16 mouse cellular contexts compared by ENCODE assay signal in the genomic region with DNA sequence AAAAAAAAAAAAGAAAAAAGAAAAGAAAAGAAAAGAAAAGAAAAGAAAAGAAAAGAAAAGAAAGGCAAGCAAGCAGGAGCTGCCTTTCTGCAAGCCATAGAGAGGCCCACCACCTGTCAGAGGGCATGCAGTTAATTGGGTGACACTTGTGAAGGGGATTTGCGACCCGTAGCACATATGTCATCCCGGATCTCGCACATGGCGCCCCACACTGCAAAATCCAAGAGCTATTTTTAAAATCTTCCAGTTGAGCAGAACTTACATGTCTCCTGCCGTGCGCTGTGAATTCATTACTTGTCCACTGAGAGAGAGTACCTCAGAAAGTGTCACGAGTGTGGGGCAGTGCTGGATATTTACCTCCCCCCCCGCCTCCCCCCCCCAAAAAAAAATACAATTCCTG. TPM values are rescaled to one million over a fixed set of nuclear protein-coding genes. Genes with fewer than 3 reads are reported as not detected.
DNase-seq lines count a peak whose midpoint lies in the region; ATAC-seq and TF ChIP-seq lines count a peak whose summit lies in the region.
"Had no signal": no experiment of that assay in that cellular context is flagged by ENCODE, and none has a peak within 500 bp of the region (broad histone marks: within the 10 kb centered on the region; RNA-seq: fewer than 3 reads in every experiment).

No protein-coding gene starts in this region.

- H3K4me2 ChIP-seq in kidney, postnatal 0 days (ENCODE audit: low read length), result 0 out of 2 replicates have a peak overlapping the region, but pooled peaks have one; percentile 2
- no peak overlapping the region for H3K4me2 ChIP-seq in limb, embryonic 14.5 days (replicated peaks; ENCODE audit: low read depth, low read length, severe bottlenecking)
- no peak overlapping the region for H3K4me2 ChIP-seq in intestine, postnatal 0 days (replicated peaks; ENCODE audit: low read depth)
- H3K4me2 ChIP-seq: heart, embryonic 12.5 days; hindbrain, embryonic 12.5 days; lung, embryonic 14.5 days had no signal

- no peak for ATAC-seq in kidney, postnatal 0 days (replicated peaks; ENCODE audit: low FRiP score, low read depth)
- ATAC-seq in limb, embryonic 14.5 days (ENCODE audit: low FRiP score, low read depth), result peak; percentile 80
- ATAC-seq in intestine, postnatal 0 days, result no peak

- H3K9ac ChIP-seq in kidney, postnatal 0 days (ENCODE audit: low read depth, low read length), result no peak overlapping the region
- no peak overlapping the region for H3K9ac ChIP-seq in limb, embryonic 14.5 days (ENCODE audit: low read depth, low read length, severe bottlenecking)
- H3K9ac ChIP-seq in intestine, postnatal 0 days (ENCODE audit: low read depth, low read length), result no peak overlapping the region
- H3K9ac ChIP-seq: heart, embryonic 12.5 days; hindbrain, embryonic 12.5 days; lung, embryonic 14.5 days had no signal

- TF ChIP-seq CTCF in cerebellum, adult 2 months (IDR thresholded peaks at IDR 0.05; ENCODE audit: borderline replicate concordance, insufficient read depth, low read depth, low read length), result no peak
- TF ChIP-seq CTCF in kidney, postnatal 0 days (IDR thresholded peaks at IDR 0.05; ENCODE audit: low read depth), result no peak
- no peak for TF ChIP-seq CTCF in intestine, postnatal 0 days (IDR thresholded peaks at IDR 0.05; ENCODE audit: low read depth)

- DNase-seq in cerebellum, postnatal 14 days, result peak; percentile 35 to 49
- DNase-seq in cerebellum, adult 2 months, result no peak
- no peak for DNase-seq in kidney, postnatal 0 days (ENCODE audit: low spot score)
- DNase-seq in kidney, postnatal 25 days, result no peak
- DNase-seq in limb, embryonic 14.5 days (ENCODE audit: low spot score), result no peak
- DNase-seq in retina, embryonic 14.5 days (ENCODE audit: low spot score), result peak; percentile 57
- DNase-seq in ovary, postnatal 36 days (ENCODE audit: low spot score), result no peak
- DNase-seq: cerebellum, adult 8-10 months; gastrocnemius, postnatal 14 days; kidney, adult 9 months; lung, embryonic 14.5 days; right cerebral cortex, adult 18-20 months; thymus, postnatal 4 days had no signal

- no peaks in the 10 kb centered on the region for H3K27me3 ChIP-seq in cerebellum, adult 2 months (ENCODE audit: control insufficient read depth, insufficient read depth, low read length)
- H3K27me3 ChIP-seq in kidney, postnatal 0 days (ENCODE audit: insufficient read depth, low read length), result no peaks in the 10 kb centered on the region
- H3K27me3 ChIP-seq in limb, embryonic 14.5 days (ENCODE audit: control insufficient read depth, insufficient read depth, low read length), result no peaks in the 10 kb centered on the region
- no peaks in the 10 kb centered on the region for H3K27me3 ChIP-seq in intestine, postnatal 0 days (replicated peaks; ENCODE audit: control insufficient read depth, insufficient read depth, low read length)
- H3K27me3 ChIP-seq: heart, embryonic 12.5 days; hindbrain, embryonic 12.5 days had no signal

- no peaks in the 10 kb centered on the region for H3K36me3 ChIP-seq in kidney, postnatal 0 days (ENCODE audit: insufficient read depth, low read length)
- H3K36me3 ChIP-seq in limb, embryonic 14.5 days (ENCODE audit: control insufficient read depth, insufficient read depth, low read length), result no peaks in the 10 kb centered on the region
- no peaks in the 10 kb centered on the region for H3K36me3 ChIP-seq in intestine, postnatal 0 days (ENCODE audit: control insufficient read depth, insufficient read depth)
- H3K36me3 ChIP-seq: hindbrain, embryonic 12.5 days had no signal

- H3K4me3 ChIP-seq in cerebellum, adult 2 months (replicated peaks; ENCODE audit: insufficient read depth, low read depth, low read length), result no peak overlapping the region
- no peak overlapping the region for H3K4me3 ChIP-seq in kidney, postnatal 0 days (replicated peaks; ENCODE audit: low read depth, low read length)
- H3K4me3 ChIP-seq in limb, embryonic 14.5 days (replicated peaks; ENCODE audit: low read length), result no peak overlapping the region
- no peak overlapping the region for H3K4me3 ChIP-seq in intestine, postnatal 0 days (ENCODE audit: low read depth, low read length)
- H3K4me3 ChIP-seq: heart, embryonic 12.5 days; hindbrain, embryonic 12.5 days had no signal

- peaks cover 2% of the 10 kb centered on the region; the same call in 1 of the 2 replicates for H3K4me1 ChIP-seq in cerebellum, adult 2 months (ENCODE audit: control insufficient read depth, insufficient read depth, low read length)
- H3K4me1 ChIP-seq in kidney, postnatal 0 days (replicated peaks; ENCODE audit: insufficient read depth, low read length), result 0 out of 2 replicates have a peak, but pooled peaks cover 4% of the 10 kb centered on the region
- peaks cover 24% of the 10 kb centered on the region for H3K4me1 ChIP-seq in limb, embryonic 14.5 days (ENCODE audit: control insufficient read depth, insufficient read depth, low read length)
- no peaks in the 10 kb centered on the region; the same call in 1 of the 2 replicates for H3K4me1 ChIP-seq in intestine, postnatal 0 days (replicated peaks; ENCODE audit: control insufficient read depth, insufficient read depth, low read length)

- 19% methylated on average over 9 of the region's 9 CpGs for WGBS in cerebellum, adult 2 months
- WGBS in kidney, postnatal 0 days, result 44% methylated on average over 9 of the region's 9 CpGs
- WGBS in limb, embryonic 14.5 days, result 29% methylated on average over 9 of the region's 9 CpGs
- 91% methylated on average over 9 of the region's 9 CpGs for WGBS in intestine, postnatal 0 days

- no peak overlapping the region for H3K27ac ChIP-seq in cerebellum, adult 2 months (ENCODE audit: insufficient read depth, low read length)
- no peak overlapping the region for H3K27ac ChIP-seq in kidney, postnatal 0 days
- no peak overlapping the region for H3K27ac ChIP-seq in limb, embryonic 14.5 days (replicated peaks; ENCODE audit: low read depth, low read length)
- H3K27ac ChIP-seq in intestine, postnatal 0 days (ENCODE audit: low read depth, low read length), result no peak overlapping the region
- H3K27ac ChIP-seq: hindbrain, embryonic 12.5 days had no signal

- no peak for TF ChIP-seq POLR2A in cerebellum, adult 2 months (IDR thresholded peaks at IDR 0.05; ENCODE audit: borderline replicate concordance, insufficient read depth, low read length)
- no peak for TF ChIP-seq POLR2A in limb, embryonic 14.5 days (IDR thresholded peaks at IDR 0.05; ENCODE audit: borderline replicate concordance, extremely low read depth, insufficient read depth, insufficient read length)

- no peaks in the 10 kb centered on the region for H3K9me3 ChIP-seq in kidney, postnatal 0 days (replicated peaks; ENCODE audit: low read length)
- H3K9me3 ChIP-seq in limb, embryonic 14.5 days (ENCODE audit: control insufficient read depth, low read length), result no peaks in the 10 kb centered on the region
- no peaks in the 10 kb centered on the region for H3K9me3 ChIP-seq in intestine, postnatal 0 days (ENCODE audit: control insufficient read depth)
- H3K9me3 ChIP-seq: heart, embryonic 12.5 days; hindbrain, embryonic 12.5 days had no signal

RNA-seq across cellular contexts. Expression of a gene that starts 60.0 kb away (rescaled TPM):
- polyA plus RNA-seq in cerebellum, adult 2 months (2012; rRNA removed), result 26.1 and 28.0 TPM in 2 replicates
- polyA plus RNA-seq in kidney, postnatal 0 days (2015; fragmentation: Nextera tagmentation; extraction: Ambion mirVana), result 5.5 and 5.9 TPM in 2 replicates
- 21.5 and 21.7 TPM in 2 replicates for polyA plus RNA-seq in limb, embryonic 14.5 days (2012; rRNA removed)
- polyA plus RNA-seq in limb, embryonic 14.5 days (2014; fragmentation: Nextera tagmentation; extraction: Ambion mirVana), result 8.1 and 8.8 TPM in 2 replicates
- 2.8 and 5.1 TPM in 2 replicates for polyA plus RNA-seq in intestine, postnatal 0 days (2015; fragmentation: Nextera tagmentation; extraction: Ambion mirVana)

Comparison
In these comparisons a context has a peak if more than half of its experiments do, and no peak if none do; other contexts are left out.
1. DNase-seq: peak in cerebellum, postnatal 14 days (2 of 2) and retina, embryonic 14.5 days (single experiment); none in cerebellum, adult 2 months (0 of 2), kidney, postnatal 0 days (single experiment), kidney, postnatal 25 days (0 of 2), limb, embryonic 14.5 days (single experiment) and ovary, postnatal 36 days (single experiment).